Mouse (Mus musculus) E14TG2a.4 (cell line): ENCODE results near the gene Runx1.

Source experiments
- H3K27me3 ChIP-seq: 2 replicates; pipeline ENCODE4 v1.6.1; 2014; ENCODE audit warnings: low read length, control low read depth; ENCODE audit not compliant: insufficient read depth
- H3K36me3 ChIP-seq: 2 replicates; pipeline ENCODE4 v1.6.1; 2014; ENCODE audit warnings: low read length, control low read depth; ENCODE audit not compliant: insufficient read depth
- H3K4me1 ChIP-seq: replicated peaks from 2 replicates; pipeline ENCODE4 v1.6.1; 2014; ENCODE audit warnings: low read depth, low read length, control low read depth
- H3K4me3 ChIP-seq: replicated peaks from 2 replicates; pipeline ENCODE4 v1.5.1; 2014; ENCODE audit warnings: mild to moderate bottlenecking, low read length
- H3K9me3 ChIP-seq: 2 replicates; pipeline ENCODE4 v1.6.1; 2014; ENCODE audit warnings: low read length, control low read depth
- CTCF ChIP-seq: conservative IDR thresholded peaks from 2 replicates; pipeline ENCODE4 v1.5.1; 2014; ENCODE audit warnings: low read length
- NANOG ChIP-seq: IDR thresholded peaks from 2 replicates; pipeline ENCODE4 v1.6.1; 2014; ENCODE audit warnings: borderline replicate concordance, low read length, mixed read lengths
- POU5F1 ChIP-seq: IDR thresholded peaks from 2 replicates; pipeline ENCODE4 v1.6.1; 2014; ENCODE audit warnings: low read length, borderline replicate concordance

Gene Runx1

GRCm38 (mm10) chr16:92782408-92782807 lies 43.5 kb downstream of the Runx1 start:
- Histone ChIP-seq H3K9me3 (no peaks in the 10 kb centered on the region; the same call in 1 of the 2 replicates), H3K4me3 (no peak overlapping the region), H3K4me1 (peaks cover 14% of the 10 kb centered on the region), H3K27me3 (peaks cover 8% of the 10 kb centered on the region; the same call in 1 of the 2 replicates), H3K36me3 (no peaks in the 10 kb centered on the region)
- TF ChIP-seq NANOG = no peak
- no peak for TF ChIP-seq POU5F1
- no peak for TF ChIP-seq CTCF

DNA sequence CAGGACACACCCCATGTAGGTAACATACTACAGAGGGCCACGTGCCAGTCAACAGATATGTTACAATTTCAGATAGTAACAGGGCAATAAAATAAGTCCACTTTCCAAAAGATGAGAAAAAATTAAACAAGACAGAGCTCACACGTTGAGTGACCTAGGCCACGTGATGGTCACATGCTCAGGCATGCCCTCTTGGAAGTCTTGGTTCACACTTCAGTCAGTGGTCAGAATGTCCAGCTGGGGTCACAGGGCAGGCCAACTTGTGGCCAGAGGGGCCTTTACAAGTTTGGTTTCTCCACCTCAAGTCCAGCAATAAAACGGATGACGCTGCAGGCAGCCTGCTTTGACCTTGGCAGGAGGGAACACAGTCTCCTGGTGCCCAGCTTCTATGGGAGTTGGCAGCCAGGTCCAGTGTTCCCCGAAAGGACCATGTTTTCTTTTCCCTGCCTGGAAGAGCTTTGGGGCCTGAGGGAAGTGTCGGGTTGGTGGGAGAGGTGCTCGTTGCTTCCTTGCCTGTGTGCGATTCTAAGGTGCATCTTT lies 46.0 kb downstream of the Runx1 start:
- 0 out of 2 replicates have a peak, but pooled peaks cover 4% of the 10 kb centered on the region for H3K9me3 ChIP-seq
- no peak for TF ChIP-seq CTCF
- no peak for TF ChIP-seq NANOG
- TF ChIP-seq POU5F1 = no peak
- H3K4me3 ChIP-seq = no peak overlapping the region
- peaks cover 14% of the 10 kb centered on the region for H3K4me1 ChIP-seq
- H3K36me3 ChIP-seq = no peaks in the 10 kb centered on the region
- H3K27me3 ChIP-seq = peaks cover 5% of the 10 kb centered on the region; the same call in 1 of the 2 replicates

DNA sequence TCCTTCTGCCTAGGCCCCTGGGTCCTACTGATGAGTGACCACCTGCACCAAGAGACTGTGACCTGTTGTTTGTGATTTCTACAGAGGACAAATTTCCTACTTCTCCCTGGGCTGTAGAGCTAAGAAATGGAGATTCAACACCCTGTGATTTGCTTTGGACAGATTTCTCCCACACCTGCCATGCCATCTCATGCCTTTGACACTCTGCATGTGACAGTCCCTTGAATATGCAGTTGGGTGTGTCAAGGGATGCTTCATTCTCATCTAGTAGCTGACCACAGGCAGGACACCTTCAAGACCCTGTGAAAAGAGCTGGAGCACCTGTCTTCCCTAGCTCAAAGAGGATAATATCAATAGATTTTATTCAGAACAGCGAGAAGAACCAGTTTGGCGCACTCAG lies 46.8 kb downstream of the Runx1 start:
- no peaks in the 10 kb centered on the region for H3K36me3 ChIP-seq
- H3K27me3 ChIP-seq = peaks cover 5% of the 10 kb centered on the region; the same call in 1 of the 2 replicates
- no peak overlapping the region for H3K4me3 ChIP-seq
- TF ChIP-seq CTCF (no peak), NANOG (no peak)
- peaks cover 14% of the 10 kb centered on the region for H3K4me1 ChIP-seq
- H3K9me3 ChIP-seq = peaks cover 8% of the 10 kb centered on the region; the same call in 1 of the 2 replicates

GRCm38 (mm10) chr16:92778096-92778780 lies 47.7 kb downstream of the Runx1 start:
- TF ChIP-seq NANOG (no peak; the same call in 1 of the 2 replicates), POU5F1 (no peak), CTCF (no peak)
- peaks cover 5% of the 10 kb centered on the region; the same call in 1 of the 2 replicates for H3K27me3 ChIP-seq
- no peaks in the 10 kb centered on the region for H3K36me3 ChIP-seq
- H3K4me3 ChIP-seq = no peak overlapping the region
- H3K9me3 ChIP-seq = peaks cover 18% of the 10 kb centered on the region
- peaks cover 14% of the 10 kb centered on the region for H3K4me1 ChIP-seq

DNA sequence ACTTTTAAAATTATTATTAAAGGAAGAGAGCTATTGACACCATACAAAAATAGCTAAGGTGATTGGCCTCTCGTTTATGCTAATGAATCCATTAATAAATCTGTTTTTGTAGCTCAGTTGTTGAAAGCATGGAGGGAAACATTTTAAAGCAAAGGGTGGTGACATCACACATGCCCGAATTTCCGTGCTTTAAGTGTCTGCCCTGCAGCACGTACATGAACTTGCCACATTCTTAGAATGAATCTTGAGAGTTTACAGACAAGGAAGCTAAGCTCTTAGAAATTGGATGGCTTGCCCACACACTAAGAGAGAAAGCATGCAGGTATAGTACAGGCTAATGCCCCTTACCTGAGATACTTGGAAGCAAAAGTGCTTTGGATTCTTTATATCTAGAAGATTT lies 58.1 kb downstream of the Runx1 start:
- H3K4me1 ChIP-seq = no peaks in the 10 kb centered on the region
- TF ChIP-seq POU5F1 (no peak), CTCF (no peak), NANOG (no peak)

DNA sequence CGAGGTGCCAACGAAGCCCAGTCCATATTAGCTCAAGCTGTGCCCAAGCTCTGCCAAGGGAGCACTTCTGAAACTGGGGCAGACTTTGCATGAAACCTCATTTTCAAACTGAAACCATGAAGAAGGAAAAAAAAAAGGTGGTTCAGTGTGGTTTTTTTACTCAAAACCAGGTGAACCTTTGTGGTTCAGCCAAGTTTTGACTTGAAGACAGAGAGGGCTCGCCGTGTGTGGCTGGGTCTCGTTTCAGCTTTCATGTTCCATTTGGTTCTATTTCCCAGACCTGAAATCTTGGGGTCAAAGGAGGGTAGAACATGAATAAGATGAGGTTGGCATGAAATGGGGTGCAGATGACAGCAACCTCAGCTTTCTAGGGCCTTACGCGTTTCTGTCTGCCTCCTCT lies 58.5 kb downstream of the Runx1 start:
- Histone ChIP-seq H3K36me3 (no peaks in the 10 kb centered on the region), H3K4me1 (no peaks in the 10 kb centered on the region), H3K27me3 (no peaks in the 10 kb centered on the region), H3K4me3 (no peak overlapping the region), H3K9me3 (0 out of 2 replicates have a peak, but pooled peaks cover under 1% of the 10 kb centered on the region)
- no peak for TF ChIP-seq NANOG
- TF ChIP-seq CTCF = no peak
- TF ChIP-seq POU5F1 = no peak

More for the DNA sequence above, 58.1 kb downstream of the Runx1 start:
- no peaks in the 10 kb centered on the region for H3K27me3 ChIP-seq
- H3K36me3 ChIP-seq = no peaks in the 10 kb centered on the region
- H3K4me3 ChIP-seq = no peak overlapping the region
- peaks cover 3% of the 10 kb centered on the region for H3K9me3 ChIP-seq

DNA sequence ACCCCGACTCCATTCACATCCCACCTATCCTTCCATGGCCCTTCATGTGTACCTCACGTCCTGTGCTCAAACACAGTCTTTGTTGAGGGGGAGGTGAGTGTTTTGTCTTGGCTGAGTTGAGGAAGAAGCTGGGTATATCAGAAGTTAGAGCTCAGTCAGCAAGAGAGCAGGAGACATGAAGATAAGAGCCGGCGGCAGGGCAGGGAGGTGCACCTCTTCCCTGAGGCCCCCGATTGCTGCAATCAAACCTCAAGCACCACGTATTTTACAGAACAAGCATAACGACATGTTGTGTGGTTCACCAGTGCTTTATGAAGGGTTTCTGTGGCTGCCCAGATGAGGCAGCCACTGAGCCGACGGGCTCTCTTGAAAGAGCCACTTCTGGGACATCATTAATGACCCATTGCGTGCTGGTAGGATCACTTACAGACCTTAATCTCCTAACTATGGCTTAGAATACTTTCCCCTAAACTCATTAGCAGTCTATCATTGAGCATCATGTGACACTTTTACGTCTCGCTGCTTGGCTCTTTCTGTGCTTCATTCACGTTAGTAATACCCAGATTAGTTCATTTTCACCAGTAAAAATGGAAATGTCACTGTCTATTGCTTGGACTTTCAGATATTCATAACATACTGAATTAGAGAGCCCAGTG lies 61.1 kb downstream of the Runx1 start:
- TF ChIP-seq NANOG (no peak), POU5F1 (no peak), CTCF (no peak)
- no peaks in the 10 kb centered on the region for H3K36me3 ChIP-seq
- H3K9me3 ChIP-seq = no peaks in the 10 kb centered on the region
- no peak overlapping the region for H3K4me3 ChIP-seq
- no peaks in the 10 kb centered on the region for H3K27me3 ChIP-seq
- no peaks in the 10 kb centered on the region for H3K4me1 ChIP-seq

DNA sequence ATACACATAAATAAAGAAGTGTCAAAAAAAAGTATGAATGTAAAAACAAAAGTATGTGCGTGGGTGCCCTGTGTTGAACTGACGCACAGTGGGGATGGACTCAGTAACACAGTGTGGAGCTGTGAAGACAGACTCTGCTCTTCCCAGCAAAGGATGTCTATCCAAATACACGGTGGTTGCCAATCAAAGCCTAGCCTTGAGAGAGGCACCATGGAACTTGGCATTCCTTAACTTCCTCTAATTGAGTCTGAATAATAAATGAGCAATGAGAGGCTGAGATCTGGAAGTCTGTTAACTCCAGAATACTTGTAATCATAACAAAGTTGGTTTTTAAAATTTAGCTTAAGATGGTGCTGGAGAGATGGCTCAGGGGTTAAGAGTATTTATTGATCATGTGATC lies 62.3 kb downstream of the Runx1 start:
- H3K9me3 ChIP-seq = no peaks in the 10 kb centered on the region
- H3K4me1 ChIP-seq = no peaks in the 10 kb centered on the region
- H3K4me3 ChIP-seq = no peak overlapping the region
- no peak for TF ChIP-seq NANOG
- H3K27me3 ChIP-seq = no peaks in the 10 kb centered on the region
- H3K36me3 ChIP-seq = no peaks in the 10 kb centered on the region
